Mouse (Mus musculus): ENCODE measurements at regions not wholly inside any gene's neighbourhood (a gene's known extent, or its start where the extent isn't known, plus 50 kb on each side); places are given as distances from the start of the nearest gene placed in this dataset.

DNA sequence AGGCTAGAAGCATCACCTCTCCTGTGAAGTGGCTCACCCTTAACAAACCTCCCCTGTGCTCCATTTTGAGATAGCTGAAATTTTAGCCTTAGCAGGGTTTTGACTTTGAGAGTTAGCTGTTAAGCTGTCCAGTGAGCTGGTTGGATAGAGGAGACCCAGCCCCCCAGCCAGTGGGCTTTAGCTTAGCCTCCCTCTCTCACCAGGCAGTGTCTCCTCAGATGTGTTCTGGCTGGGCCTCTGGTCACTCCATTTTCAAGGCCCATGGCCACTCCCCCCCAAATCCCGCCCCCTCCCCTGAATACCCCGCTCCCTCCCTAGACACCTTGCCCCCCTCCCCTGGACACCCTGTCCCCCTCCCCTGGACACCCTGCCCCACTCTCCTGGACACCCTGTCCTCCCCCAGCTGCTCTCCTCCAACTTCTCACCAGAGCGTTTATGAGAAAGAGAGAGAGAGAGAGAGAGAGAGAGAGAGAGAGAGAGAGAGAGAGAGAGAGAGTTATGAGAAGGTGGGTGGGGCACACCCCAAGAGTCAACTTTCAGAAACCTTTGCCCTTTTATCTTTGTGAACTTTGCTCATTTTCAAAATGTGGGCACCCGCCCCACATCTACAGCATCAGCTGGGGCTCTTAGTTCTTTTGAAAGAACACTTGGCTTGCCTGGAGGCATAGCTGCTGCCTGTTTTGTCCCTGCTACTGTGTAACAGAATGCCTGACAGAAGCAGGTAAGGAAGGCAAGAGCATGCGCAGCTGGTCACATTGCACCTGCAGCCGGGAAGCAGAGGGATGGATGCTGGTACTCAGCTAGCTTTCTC is 161.3 kb downstream of the Gadd45g start:
- peak; percentile 16 for DNase-seq (ENCODE audit: low spot score)

DNA sequence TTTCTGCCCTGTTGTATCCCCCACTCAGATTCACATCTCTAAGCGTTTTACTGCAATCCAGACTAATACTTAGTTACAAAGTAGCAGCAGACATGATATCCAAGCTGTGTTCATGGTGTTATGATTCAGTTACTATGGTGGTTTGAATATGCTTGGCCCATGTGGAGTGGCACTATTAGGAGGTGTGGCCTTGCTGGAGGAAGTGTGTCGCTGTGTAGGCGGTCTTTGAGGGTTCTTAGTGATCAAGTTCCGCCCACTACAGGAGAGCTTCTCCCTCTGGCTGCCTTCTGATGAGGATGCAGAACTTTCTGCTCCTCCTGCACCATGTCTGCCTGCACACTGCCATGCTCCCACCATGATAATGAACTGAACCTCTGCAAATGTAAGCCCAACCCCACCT is 162.8 kb downstream of the Gadd45g start:
- 86% methylated on average over 4 of the region's 4 CpGs for WGBS
- Histone ChIP-seq H3K27me3 (replicated peaks; ENCODE audit: control insufficient read depth, insufficient read depth, low read length) (no peaks in the 10 kb centered on the region), H3K9me3 (ENCODE audit: control insufficient read depth, low read length) (no peaks in the 10 kb centered on the region), H3K36me3 (ENCODE audit: control insufficient read depth, insufficient read depth, low read length) (no peaks in the 10 kb centered on the region), H3K9ac (ENCODE audit: low read depth, low read length) (no peak overlapping the region), H3K4me1 (ENCODE audit: control insufficient read depth, insufficient read depth, low read length) (no peaks in the 10 kb centered on the region), H3K27ac (replicated peaks; ENCODE audit: low read depth, low read length) (no peak overlapping the region), H3K4me2 (ENCODE audit: low read depth, low read length) (no peak overlapping the region), H3K4me3 (ENCODE audit: low read depth, low read length) (no peak overlapping the region)
- no peak for ATAC-seq (ENCODE audit: low read depth)
- no peak for DNase-seq (ENCODE audit: low spot score)

More for the DNA sequence above, 161.3 kb downstream of the Gadd45g start:
- no peaks in the 10 kb centered on the region for H3K27me3 ChIP-seq (replicated peaks; ENCODE audit: control insufficient read depth, insufficient read depth, low read length)
- no peak overlapping the region for H3K4me3 ChIP-seq (ENCODE audit: low read depth, low read length)
- H3K4me2 ChIP-seq (ENCODE audit: low read depth, low read length): no peak overlapping the region
- H3K9ac ChIP-seq (ENCODE audit: low read depth, low read length): no peak overlapping the region
- H3K36me3 ChIP-seq (ENCODE audit: control insufficient read depth, insufficient read depth, low read length): no peaks in the 10 kb centered on the region
- no peaks in the 10 kb centered on the region for H3K9me3 ChIP-seq (ENCODE audit: control insufficient read depth, low read length)
- H3K4me1 ChIP-seq (ENCODE audit: control insufficient read depth, insufficient read depth, low read length): 0 out of 2 replicates have a peak, but pooled peaks cover 2% of the 10 kb centered on the region
- WGBS: 60% methylated on average over 5 of the region's 6 CpGs
- H3K27ac ChIP-seq (replicated peaks; ENCODE audit: low read depth, low read length): no peak overlapping the region
- ATAC-seq (ENCODE audit: low read depth): no peak

DNA sequence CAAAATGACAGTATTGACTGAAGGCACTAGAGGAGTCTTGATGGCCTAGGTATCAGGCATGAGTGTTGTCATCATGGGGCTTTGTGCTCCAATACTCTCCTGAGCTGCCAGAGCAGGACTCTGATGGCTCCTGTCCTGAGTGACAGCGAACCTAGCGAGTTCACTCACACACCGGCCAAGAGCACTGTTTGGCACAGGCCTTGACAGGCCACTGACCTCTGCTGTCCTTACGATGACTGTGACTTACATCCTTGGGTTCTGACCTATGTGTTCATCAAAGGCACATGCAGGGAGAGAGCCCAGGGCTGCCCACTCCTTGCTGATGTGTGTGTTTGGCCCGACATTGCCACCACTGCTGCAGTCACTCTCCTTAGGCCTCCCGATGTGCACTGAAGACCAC is 163.3 kb downstream of the Gadd45g start:
- ATAC-seq (ENCODE audit: low read depth) (no peak), DNase-seq (ENCODE audit: low spot score) (no peak)
- H3K4me1 ChIP-seq (ENCODE audit: control insufficient read depth, insufficient read depth, low read length): peaks cover 4% of the 10 kb centered on the region
- H3K27ac ChIP-seq (replicated peaks; ENCODE audit: low read depth, low read length): no peak overlapping the region
- H3K9ac ChIP-seq (ENCODE audit: low read depth, low read length): no peak overlapping the region
- H3K36me3 ChIP-seq (ENCODE audit: control insufficient read depth, insufficient read depth, low read length): no peaks in the 10 kb centered on the region
- H3K4me3 ChIP-seq (ENCODE audit: low read depth, low read length): no peak overlapping the region
- no peaks in the 10 kb centered on the region for H3K9me3 ChIP-seq (ENCODE audit: control insufficient read depth, low read length)
- 87% methylated on average over 6 of the region's 6 CpGs for WGBS
- H3K4me2 ChIP-seq (ENCODE audit: low read depth, low read length): no peak overlapping the region
- H3K27me3 ChIP-seq (replicated peaks; ENCODE audit: control insufficient read depth, insufficient read depth, low read length): no peaks in the 10 kb centered on the region

DNA sequence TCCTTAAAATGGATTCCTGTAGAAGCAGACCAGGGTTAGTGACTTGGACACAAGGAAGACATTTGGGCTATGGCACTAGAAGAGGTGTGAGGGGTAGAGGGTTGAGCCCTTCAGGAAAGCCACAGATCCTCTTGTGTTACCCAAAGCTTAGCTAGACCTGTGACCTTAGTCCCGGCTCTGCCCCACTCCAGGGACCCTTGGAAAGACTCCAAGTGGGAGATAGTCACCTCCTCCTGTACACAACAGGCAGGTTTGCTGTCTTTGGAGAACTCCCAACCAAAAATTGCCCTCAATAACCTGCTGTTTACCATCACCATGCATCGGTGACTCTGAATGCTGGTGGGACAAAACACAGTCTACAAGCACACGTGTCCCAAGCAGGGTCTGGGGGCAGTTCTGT is 164.5 kb downstream of the Gadd45g start:
- no peak overlapping the region for H3K9ac ChIP-seq (ENCODE audit: low read depth, low read length)
- no peak overlapping the region for H3K4me3 ChIP-seq (ENCODE audit: low read depth, low read length)
- H3K9me3 ChIP-seq (ENCODE audit: control insufficient read depth, low read length): no peaks in the 10 kb centered on the region
- H3K4me2 ChIP-seq (ENCODE audit: low read depth, low read length): no peak overlapping the region
- no peak for ATAC-seq (ENCODE audit: low read depth)
- no peaks in the 10 kb centered on the region for H3K36me3 ChIP-seq (ENCODE audit: control insufficient read depth, insufficient read depth, low read length)
- H3K4me1 ChIP-seq (ENCODE audit: control insufficient read depth, insufficient read depth, low read length): peaks cover 15% of the 10 kb centered on the region
- no peak overlapping the region for H3K27ac ChIP-seq (replicated peaks; ENCODE audit: low read depth, low read length)
- WGBS: 77% methylated on average over 3 of the region's 3 CpGs
- H3K27me3 ChIP-seq (replicated peaks; ENCODE audit: control insufficient read depth, insufficient read depth, low read length): no peaks in the 10 kb centered on the region
- DNase-seq (ENCODE audit: low spot score): no peak

DNA sequence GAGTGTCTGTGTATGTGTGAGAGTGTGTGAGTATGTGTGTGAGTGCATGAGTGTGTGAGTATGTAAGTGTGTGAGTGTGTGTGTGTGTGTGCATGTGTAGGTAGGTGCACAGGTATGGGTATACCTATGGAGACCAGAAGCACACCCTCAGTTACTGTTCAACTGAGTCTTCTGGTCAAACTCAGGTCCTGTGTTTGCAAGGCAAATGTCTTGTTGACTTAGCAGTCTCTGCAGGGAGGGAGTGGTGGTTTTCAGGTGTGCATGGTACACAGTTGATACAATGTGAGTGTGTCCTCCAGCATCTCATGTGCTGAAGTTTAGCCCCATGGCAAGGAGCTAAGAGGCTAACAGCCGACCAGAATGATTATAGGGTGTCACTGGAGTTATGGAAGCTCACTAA is 166.7 kb downstream of the Gadd45g start:
- 57% methylated on average over 1 of the region's 1 CpGs for WGBS
- no peak overlapping the region for H3K27ac ChIP-seq (replicated peaks; ENCODE audit: low read depth, low read length)
- no peak overlapping the region for H3K4me3 ChIP-seq (ENCODE audit: low read depth, low read length)
- H3K9ac ChIP-seq (ENCODE audit: low read depth, low read length): no peak overlapping the region
- no peak for DNase-seq (ENCODE audit: low spot score)
- no peaks in the 10 kb centered on the region for H3K27me3 ChIP-seq (replicated peaks; ENCODE audit: control insufficient read depth, insufficient read depth, low read length)
- H3K4me2 ChIP-seq (ENCODE audit: low read depth, low read length): no peak overlapping the region
- no peaks in the 10 kb centered on the region for H3K36me3 ChIP-seq (ENCODE audit: control insufficient read depth, insufficient read depth, low read length)
- no peaks in the 10 kb centered on the region for H3K9me3 ChIP-seq (ENCODE audit: control insufficient read depth, low read length)
- H3K4me1 ChIP-seq (ENCODE audit: control insufficient read depth, insufficient read depth, low read length): peaks cover 15% of the 10 kb centered on the region
- ATAC-seq (ENCODE audit: low read depth): no peak

DNA sequence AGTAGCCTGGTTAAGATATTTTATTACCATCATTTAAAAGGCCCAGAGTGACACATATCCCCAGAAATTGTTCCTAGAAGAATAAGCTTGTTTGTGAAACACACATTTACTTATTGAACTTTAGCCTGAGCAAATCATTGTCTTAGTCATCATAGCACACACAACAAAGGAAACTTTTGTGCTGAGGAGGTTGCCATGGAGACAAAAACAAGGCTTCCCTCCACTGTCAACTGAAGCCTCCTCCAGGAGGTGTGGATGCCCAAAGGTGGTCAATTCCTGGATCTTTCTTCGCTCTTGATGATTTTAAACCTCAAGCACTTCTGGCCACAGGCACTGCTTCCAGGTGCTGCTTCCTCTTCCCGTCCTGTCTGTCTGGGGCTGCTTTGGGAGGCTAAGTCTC is 167.3 kb downstream of the Gadd45g start:
- Histone ChIP-seq H3K27me3 (replicated peaks; ENCODE audit: control insufficient read depth, insufficient read depth, low read length) (no peaks in the 10 kb centered on the region), H3K4me1 (ENCODE audit: control insufficient read depth, insufficient read depth, low read length) (peaks cover 15% of the 10 kb centered on the region), H3K4me3 (ENCODE audit: low read depth, low read length) (no peak overlapping the region), H3K36me3 (ENCODE audit: control insufficient read depth, insufficient read depth, low read length) (no peaks in the 10 kb centered on the region), H3K27ac (replicated peaks; ENCODE audit: low read depth, low read length) (no peak overlapping the region), H3K9me3 (ENCODE audit: control insufficient read depth, low read length) (no peaks in the 10 kb centered on the region), H3K4me2 (ENCODE audit: low read depth, low read length) (no peak overlapping the region), H3K9ac (ENCODE audit: low read depth, low read length) (no peak overlapping the region)
- DNase-seq (ENCODE audit: low spot score) (no peak), ATAC-seq (ENCODE audit: low read depth) (no peak)
- 51% methylated on average over 2 of the region's 2 CpGs for WGBS

DNA sequence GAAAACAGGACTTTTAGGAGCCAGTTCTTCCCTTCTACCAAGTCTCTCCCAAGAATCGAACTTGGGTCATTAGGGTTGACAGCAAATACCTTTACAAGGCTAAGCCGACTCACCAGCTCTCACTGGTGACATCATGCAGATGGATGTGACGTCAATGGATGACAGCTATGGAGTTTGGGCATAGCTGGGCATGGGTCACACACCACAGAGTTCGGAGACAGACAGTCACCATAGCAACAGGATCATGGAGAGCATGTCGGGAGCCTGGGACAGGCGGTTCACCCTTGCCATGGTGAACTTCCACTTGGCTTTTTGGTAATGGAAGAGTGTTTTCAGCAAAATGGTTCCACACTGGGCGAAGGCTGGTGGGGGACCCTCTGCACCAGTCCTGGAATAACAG is 168.1 kb downstream of the Gadd45g start:
- no peak for DNase-seq (ENCODE audit: low spot score)
- H3K36me3 ChIP-seq (ENCODE audit: control insufficient read depth, insufficient read depth, low read length): no peaks in the 10 kb centered on the region
- H3K27ac ChIP-seq (replicated peaks; ENCODE audit: low read depth, low read length): no peak overlapping the region
- no peak overlapping the region for H3K9ac ChIP-seq (ENCODE audit: low read depth, low read length)
- no peak for ATAC-seq (ENCODE audit: low read depth)
- H3K27me3 ChIP-seq (replicated peaks; ENCODE audit: control insufficient read depth, insufficient read depth, low read length): no peaks in the 10 kb centered on the region
- no peak overlapping the region for H3K4me2 ChIP-seq (ENCODE audit: low read depth, low read length)
- no peaks in the 10 kb centered on the region for H3K9me3 ChIP-seq (ENCODE audit: control insufficient read depth, low read length)
- peaks cover 15% of the 10 kb centered on the region for H3K4me1 ChIP-seq (ENCODE audit: control insufficient read depth, insufficient read depth, low read length)
- 68% methylated on average over 7 of the region's 7 CpGs for WGBS
- no peak overlapping the region for H3K4me3 ChIP-seq (ENCODE audit: low read depth, low read length)

DNA sequence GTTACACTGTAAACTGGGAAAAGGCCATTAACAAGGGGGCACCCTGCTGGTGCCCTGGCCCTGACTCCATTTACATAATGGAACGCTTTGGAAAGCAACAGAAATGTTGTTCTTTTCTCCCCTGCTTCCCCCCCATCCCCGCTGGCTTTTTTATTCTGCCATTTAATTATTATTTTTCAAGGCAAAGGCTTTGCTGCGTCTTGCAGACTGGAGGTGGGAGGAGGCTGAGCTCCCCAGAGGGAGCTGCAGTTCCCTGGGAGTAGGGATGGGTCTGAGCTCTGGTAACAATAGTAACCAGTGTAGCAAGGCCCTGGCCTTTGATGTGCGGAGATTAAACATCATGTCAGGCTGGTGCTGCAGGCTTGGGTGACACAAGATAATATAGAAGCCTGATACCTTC is 168.6 kb downstream of the Gadd45g start:
- Histone ChIP-seq H3K4me2 (ENCODE audit: low read depth, low read length) (no peak overlapping the region), H3K4me1 (ENCODE audit: control insufficient read depth, insufficient read depth, low read length) (peaks cover 15% of the 10 kb centered on the region), H3K9ac (ENCODE audit: low read depth, low read length) (no peak overlapping the region), H3K27ac (replicated peaks; ENCODE audit: low read depth, low read length) (0 out of 2 replicates have a peak overlapping the region, but pooled peaks have one; percentile 22), H3K4me3 (ENCODE audit: low read depth, low read length) (no peak overlapping the region), H3K36me3 (ENCODE audit: control insufficient read depth, insufficient read depth, low read length) (no peaks in the 10 kb centered on the region), H3K27me3 (replicated peaks; ENCODE audit: control insufficient read depth, insufficient read depth, low read length) (no peaks in the 10 kb centered on the region), H3K9me3 (ENCODE audit: control insufficient read depth, low read length) (no peaks in the 10 kb centered on the region)
- DNase-seq (ENCODE audit: low spot score): peak; percentile 79
- 13% methylated on average over 4 of the region's 4 CpGs for WGBS
- peak; percentile 84 for ATAC-seq (ENCODE audit: low read depth)

DNA sequence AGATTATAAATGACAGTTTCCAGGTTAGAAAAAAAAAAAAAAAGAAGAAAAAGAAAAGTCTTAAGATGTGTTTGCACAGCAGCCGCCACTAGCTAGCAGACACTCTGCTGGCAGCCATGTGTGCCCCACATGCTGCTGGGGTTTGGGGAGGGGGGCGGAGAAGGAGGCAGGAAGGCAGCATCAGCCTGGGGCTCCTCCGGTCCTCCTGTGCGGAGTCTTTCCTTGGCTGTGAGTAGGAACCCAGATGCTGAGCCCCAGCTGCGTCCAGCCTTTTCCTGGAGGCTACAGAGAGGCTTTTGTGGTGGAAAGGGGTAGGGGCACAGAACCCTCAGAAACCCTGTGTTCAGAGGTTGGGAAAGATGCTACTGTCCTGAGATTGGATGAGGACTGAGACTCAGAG is 169.0 kb downstream of the Gadd45g start:
- H3K4me1 ChIP-seq (ENCODE audit: control insufficient read depth, insufficient read depth, low read length): peaks cover 15% of the 10 kb centered on the region
- no peaks in the 10 kb centered on the region for H3K27me3 ChIP-seq (replicated peaks; ENCODE audit: control insufficient read depth, insufficient read depth, low read length)
- ATAC-seq (ENCODE audit: low read depth) (peak; percentile 42; the same call in 1 of the 2 replicates), DNase-seq (ENCODE audit: low spot score) (peak; percentile 78)
- peak overlapping the region; percentile 3; the same call in 1 of the 2 replicates for H3K27ac ChIP-seq (replicated peaks; ENCODE audit: low read depth, low read length)
- 11% methylated on average over 5 of the region's 5 CpGs for WGBS
- no peak overlapping the region for H3K4me2 ChIP-seq (ENCODE audit: low read depth, low read length)
- H3K4me3 ChIP-seq (ENCODE audit: low read depth, low read length): no peak overlapping the region
- no peak overlapping the region for H3K9ac ChIP-seq (ENCODE audit: low read depth, low read length)
- H3K9me3 ChIP-seq (ENCODE audit: control insufficient read depth, low read length): no peaks in the 10 kb centered on the region
- H3K36me3 ChIP-seq (ENCODE audit: control insufficient read depth, insufficient read depth, low read length): no peaks in the 10 kb centered on the region

Data from embryonic facial prominence, embryonic 14.5 days (tissue).